Comparison of ENCODE assay signal across 9 mouse cellular contexts in genomic region chr15:27788122-27788759, GRCm38 (mm10).
DNase-seq lines count a peak whose midpoint lies in the region; ATAC-seq and TF ChIP-seq lines count a peak whose summit lies in the region.
"Had no signal": no experiment of that assay in that cellular context is flagged by ENCODE, and none has a peak within 500 bp of the region (broad histone marks: within the 10 kb centered on the region; RNA-seq: fewer than 3 reads in every experiment).

No protein-coding gene starts in this region.

- H3K4me3 ChIP-seq in limb, embryonic 12.5 days (replicated peaks): peak overlapping the region; percentile 64
- peak overlapping the region; percentile 28 for H3K4me3 ChIP-seq in midbrain, postnatal 0 days (ENCODE audit: low read depth, low read length)

- no peak for TF ChIP-seq POLR2A in brain, embryonic 14.5 days (IDR thresholded peaks at IDR 0.05; ENCODE audit: borderline replicate concordance, extremely low read depth, insufficient read depth, insufficient read length, poor library complexity, severe bottlenecking)

- peaks cover 88% of the 10 kb centered on the region for H3K4me1 ChIP-seq in limb, embryonic 12.5 days (replicated peaks)
- H3K4me1 ChIP-seq in midbrain, postnatal 0 days (ENCODE audit: insufficient read depth, low read length): peaks cover 14% of the 10 kb centered on the region

- peak; percentile 66 for ATAC-seq in limb, embryonic 12.5 days (ENCODE audit: insufficient number of reproducible peaks, insufficient read depth, low FRiP score, low TSS enrichment, low read depth)
- ATAC-seq in midbrain, postnatal 0 days (ENCODE audit: low FRiP score): peak; percentile 34
- no peak for ATAC-seq in megakaryocyte-erythroid progenitor cell, adult 5-6 weeks (replicated peaks; ENCODE audit: low FRiP score, low TSS enrichment, poor library complexity, severe bottlenecking)
- ATAC-seq in inflammation-experienced regulatory T-cells, adult 6 months: no peak

- no peak for TF ChIP-seq CTCF in brain, embryonic 14.5 days (IDR thresholded peaks at IDR 0.05; ENCODE audit: borderline replicate concordance, extremely low read depth, insufficient read depth, insufficient read length)
- no peak for TF ChIP-seq CTCF in midbrain, postnatal 0 days (IDR thresholded peaks at IDR 0.05)

- H3K4me2 ChIP-seq in limb, embryonic 12.5 days: peak overlapping the region; percentile 68
- H3K4me2 ChIP-seq in midbrain, postnatal 0 days (ENCODE audit: low read depth, low read length, poor library complexity, severe bottlenecking): peak overlapping the region; percentile 38

- peak overlapping the region; percentile 97 for H3K27ac ChIP-seq in limb, embryonic 12.5 days
- peak overlapping the region; percentile 77 for H3K27ac ChIP-seq in midbrain, postnatal 0 days (ENCODE audit: low read depth, low read length)
- H3K27ac ChIP-seq: liver, embryonic 14.5 days had no signal

- H3K27me3 ChIP-seq in limb, embryonic 12.5 days: no peaks in the 10 kb centered on the region
- no peaks in the 10 kb centered on the region for H3K27me3 ChIP-seq in midbrain, postnatal 0 days (ENCODE audit: insufficient read depth, low read length)

- 9% methylated on average over 17 of the region's 17 CpGs for WGBS in limb, embryonic 12.5 days
- WGBS in midbrain, postnatal 0 days: 6% methylated on average over 17 of the region's 17 CpGs

- H3K9ac ChIP-seq in limb, embryonic 12.5 days (replicated peaks): peak overlapping the region; percentile 87
- peak overlapping the region; percentile 52 for H3K9ac ChIP-seq in midbrain, postnatal 0 days (replicated peaks; ENCODE audit: low read length, poor library complexity, severe bottlenecking)
- H3K9ac ChIP-seq: liver, embryonic 14.5 days had no signal

- no peaks in the 10 kb centered on the region for H3K9me3 ChIP-seq in limb, embryonic 12.5 days
- no peaks in the 10 kb centered on the region for H3K9me3 ChIP-seq in midbrain, postnatal 0 days (ENCODE audit: low read length)

- DNase-seq in gastrocnemius, adult 18-20 months (ENCODE audit: low spot score): peak; percentile 45
- no peak for DNase-seq in gastrocnemius, postnatal 25 days
- peak; percentile 86 for DNase-seq in brain, embryonic 14.5 days (ENCODE audit: low read depth)
- DNase-seq in heart, adult 9 months (ENCODE audit: low spot score in 2 of 2): peak; percentile 67
- DNase-seq in midbrain, postnatal 0 days (ENCODE audit: low spot score): peak; percentile 67

- peaks cover 8% of the 10 kb centered on the region; the same call in 1 of the 2 replicates for H3K36me3 ChIP-seq in limb, embryonic 12.5 days
- no peaks in the 10 kb centered on the region for H3K36me3 ChIP-seq in midbrain, postnatal 0 days (ENCODE audit: insufficient read depth, low read length)

Comparison
In these comparisons a context has a peak if more than half of its experiments do, and no peak if none do; other contexts are left out.
1. ATAC-seq: peak in limb, embryonic 12.5 days (single experiment) and midbrain, postnatal 0 days (single experiment); none in megakaryocyte-erythroid progenitor cell, adult 5-6 weeks (single experiment) and inflammation-experienced regulatory T-cells, adult 6 months (single experiment).